Mouse (Mus musculus) forebrain, postnatal 0 days (tissue): ENCODE data around the gene Nup35. TPM values are rescaled to one million over a fixed set of nuclear protein-coding genes. Genes with fewer than 3 reads are reported as not detected.

Experiments used
- ATAC-seq: fragments of 200-750 bp; cut with Nextera tagmentation; 2 replicates; pipeline ENCODE4 v1.8.0; 2017; ENCODE audit warnings: mild to moderate bottlenecking, moderate library complexity
- DNase-seq: peaks from one replicate; pipeline ENCODE4 v3.0.0-alpha.2; 2015
- H3K27ac ChIP-seq: fragments of 300-500 bp; sonication (generic); 2 replicates; pipeline ENCODE4 v1.5.1; 2014; ENCODE audit warnings: low read depth, mild to moderate bottlenecking, antibody characterized with exemption, low read length, moderate library complexity, mixed read lengths
- H3K27me3 ChIP-seq: fragments of 300-500 bp; sonication (generic); 2 replicates; pipeline ENCODE4 v1.6.1; 2014; ENCODE audit warnings: mild to moderate bottlenecking, low read length, mixed read lengths; ENCODE audit not compliant: insufficient read depth
- H3K36me3 ChIP-seq: fragments of 300-500 bp; sonication (generic); 2 replicates; pipeline ENCODE4 v1.6.1; 2014; ENCODE audit warnings: mild to moderate bottlenecking, moderate library complexity; ENCODE audit not compliant: insufficient read depth
- H3K4me1 ChIP-seq: fragments of 300-500 bp; sonication (generic); 2 replicates; pipeline ENCODE4 v1.6.1; 2014; ENCODE audit warnings: antibody characterized with exemption; ENCODE audit not compliant: insufficient read depth
- H3K4me2 ChIP-seq: fragments of 300-500 bp; sonication (generic); 2 replicates; pipeline ENCODE4 v1.6.1; 2014; ENCODE audit warnings: low read depth, mild to moderate bottlenecking, moderate library complexity
- H3K4me3 ChIP-seq: fragments of 300-500 bp; sonication (generic); 2 replicates; pipeline ENCODE4 v1.5.1; 2014; ENCODE audit warnings: low read depth, low read length, mixed read lengths
- H3K9ac ChIP-seq: fragments of 300-500 bp; sonication (generic); 2 replicates; pipeline ENCODE4 v1.6.1; 2014; ENCODE audit warnings: mild to moderate bottlenecking
- H3K9me3 ChIP-seq: fragments of 300-500 bp; sonication (generic); 2 replicates; pipeline ENCODE4 v1.6.1; 2016; ENCODE audit warnings: low read length
- CTCF ChIP-seq: sonication (generic); IDR thresholded peaks from 2 replicates; pipeline ENCODE4 v1.5.1; 2016; ENCODE audit warnings: antibody characterized with exemption, control low read depth, low read depth
- WGBS: fragments of 180-500 bp; shearing (Covaris S2); extraction: QIAGEN DNeasy Blood & Tissue Kit; methylation state at CpG from one replicate; pipeline ENCODE4 v1.1.7; 2014; 5-methylcytosine and 5-hydroxymethylcytosine counted together
- polyA plus RNA-seq: library from polyadenylated mRNA; unstranded; fragments of >200 nt; fragmentation: Nextera tagmentation; extraction: Ambion mirVana; gene quantifications from 2 replicates; pipeline ENCODE4 v1.2.1, GENCODE M21; 2015
- total RNA-seq: library from RNA; depleted of rRNA; stranded (reverse); fragments of >200 nt; gene quantifications from 2 replicates; pipeline ENCODE4 v1.2.3, GENCODE M21; 2014

Gene Nup35
- total and polyA plus RNA-seq, 2 experiments from 2014 or later = 33.8 to 46.1 TPM

GRCm38 (mm10) chr2:80581043-80581711 lies 35.9 kb upstream of the Nup35 start, which contains the start of gene Nckap1:
Nckap1 (minus strand) TSS chr2:80581380.
- no peaks in the 10 kb centered on the region for H3K9me3 ChIP-seq
- no peaks in the 10 kb centered on the region for H3K27me3 ChIP-seq
- peak within 1 kb of the TSS; percentile 97 for H3K4me3 ChIP-seq
- peak; percentile 69 for TF ChIP-seq CTCF
- peak within 1 kb of the TSS; percentile 52 for H3K4me2 ChIP-seq
- peak; percentile 93 for DNase-seq
- ATAC-seq = peak; percentile 96
- no peaks in the 10 kb centered on the region for H3K36me3 ChIP-seq
- H3K4me1 ChIP-seq = peaks cover 14% of the 10 kb centered on the region; the same call in 1 of the 2 replicates
- peak within 1 kb of the TSS; percentile 97 for H3K27ac ChIP-seq
- WGBS = 2% methylated on average over 68 of the region's 88 CpGs
- H3K9ac ChIP-seq = peak within 1 kb of the TSS; percentile 99

GRCm38 (mm10) chr2:80582356-80582755 lies 34.7 kb upstream of the Nup35 start:
- H3K4me2 ChIP-seq = no peak overlapping the region

GRCm38 (mm10) chr2:80594215-80594918 lies 22.7 kb upstream of the Nup35 start:
- ATAC-seq (peak; percentile 94), DNase-seq (peak; percentile 81)
- no peaks in the 10 kb centered on the region for H3K9me3 ChIP-seq
- H3K4me1 ChIP-seq = 0 out of 2 replicates have a peak, but pooled peaks cover 6% of the 10 kb centered on the region
- TF ChIP-seq CTCF = no peak; the same call in 1 of the 2 replicates
- no peaks in the 10 kb centered on the region for H3K27me3 ChIP-seq
- no peak overlapping the region for H3K4me3 ChIP-seq
- 62% methylated on average over 4 of the region's 4 CpGs for WGBS
- H3K4me2 ChIP-seq = no peak overlapping the region
- H3K36me3 ChIP-seq = no peaks in the 10 kb centered on the region
- peak overlapping the region; percentile 74 for H3K27ac ChIP-seq
- H3K9ac ChIP-seq = no peak overlapping the region

More at GRCm38 (mm10) chr2:80582356-80582755, 34.7 kb upstream of the Nup35 start:
- Histone ChIP-seq H3K4me1 (peaks cover 14% of the 10 kb centered on the region; the same call in 1 of the 2 replicates), H3K4me3 (no peak overlapping the region), H3K27ac (no peak overlapping the region), H3K27me3 (no peaks in the 10 kb centered on the region), H3K36me3 (no peaks in the 10 kb centered on the region), H3K9me3 (no peaks in the 10 kb centered on the region), H3K9ac (no peak overlapping the region)
- no peak for TF ChIP-seq CTCF
- DNase-seq (no peak), ATAC-seq (no peak)
- 57% methylated on average over 3 of the region's 3 CpGs for WGBS

- DNase-seq (no peak), ATAC-seq (no peak)
- Histone ChIP-seq H3K27me3 (no peaks in the 10 kb centered on the region), H3K4me3 (no peak overlapping the region), H3K9ac (no peak overlapping the region), H3K9me3 (no peaks in the 10 kb centered on the region), H3K36me3 (no peaks in the 10 kb centered on the region), H3K27ac (no peak overlapping the region), H3K4me1 (0 out of 2 replicates have a peak, but pooled peaks cover 6% of the 10 kb centered on the region), H3K4me2 (no peak overlapping the region)
- no peak for TF ChIP-seq CTCF
- WGBS = 58% methylated on average over 5 of the region's 5 CpGs
These were observed 20.1 kb upstream of the Nup35 start for GRCm38 (mm10) chr2:80596960-80597359.

- Histone ChIP-seq H3K27ac (no peak overlapping the region), H3K4me1 (no peaks in the 10 kb centered on the region), H3K27me3 (no peaks in the 10 kb centered on the region), H3K4me2 (no peak overlapping the region), H3K36me3 (no peaks in the 10 kb centered on the region), H3K4me3 (no peak overlapping the region), H3K9ac (no peak overlapping the region), H3K9me3 (no peaks in the 10 kb centered on the region)
- WGBS = 69% methylated on average over 3 of the region's 3 CpGs
- ATAC-seq (no peak), DNase-seq (no peak)
- no peak for TF ChIP-seq CTCF
These were observed 17.2 kb upstream of the Nup35 start for GRCm38 (mm10) chr2:80599850-80600249.

- no peak overlapping the region for H3K9ac ChIP-seq
- no peak overlapping the region for H3K4me3 ChIP-seq
- no peak for ATAC-seq
- no peaks in the 10 kb centered on the region for H3K27me3 ChIP-seq
- no peaks in the 10 kb centered on the region for H3K4me1 ChIP-seq
- no peak overlapping the region for H3K4me2 ChIP-seq
- no peak overlapping the region for H3K27ac ChIP-seq
- DNase-seq = no peak
- H3K36me3 ChIP-seq = no peaks in the 10 kb centered on the region
- no peaks in the 10 kb centered on the region for H3K9me3 ChIP-seq
- no peak for TF ChIP-seq CTCF
These were observed 16.4 kb upstream of the Nup35 start for GRCm38 (mm10) chr2:80600611-80601010.

GRCm38 (mm10) chr2:80602756-80603155 lies 14.3 kb upstream of the Nup35 start:
- ATAC-seq = no peak

More at GRCm38 (mm10) chr2:80602756-80603155, 14.3 kb upstream of the Nup35 start:
- 96% methylated on average over 13 of the region's 13 CpGs for WGBS
- no peak overlapping the region for H3K4me3 ChIP-seq
- H3K36me3 ChIP-seq = no peaks in the 10 kb centered on the region
- no peak overlapping the region for H3K4me2 ChIP-seq
- DNase-seq = no peak
- TF ChIP-seq CTCF = no peak
- H3K27me3 ChIP-seq = no peaks in the 10 kb centered on the region
- no peak overlapping the region for H3K27ac ChIP-seq
- no peaks in the 10 kb centered on the region for H3K4me1 ChIP-seq
- H3K9me3 ChIP-seq = no peaks in the 10 kb centered on the region
- no peak overlapping the region for H3K9ac ChIP-seq
